Mouse (Mus musculus): Measurements from ENCODE around the gene Hddc3.

DNA sequence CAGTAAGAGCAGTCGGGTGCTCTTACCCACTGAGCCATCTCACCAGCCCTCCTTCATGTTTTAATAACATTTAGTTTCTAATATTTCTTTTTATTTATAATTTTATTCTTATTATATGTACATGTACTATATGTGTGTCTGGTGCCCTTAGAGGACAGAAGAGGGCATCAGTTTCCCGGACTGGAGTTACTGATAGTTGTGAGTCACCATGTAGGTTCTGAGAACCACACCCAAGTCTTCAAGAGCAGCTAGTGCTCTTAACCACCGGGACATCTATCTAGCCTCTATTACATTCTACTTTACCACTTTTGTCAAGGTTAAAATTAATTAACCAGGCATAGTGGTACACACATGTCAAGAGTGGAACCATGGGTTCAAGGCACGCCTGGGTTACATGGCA is 51.7 kb downstream of the Hddc3 start:
- TF ChIP-seq CTCF (IDR thresholded peaks at IDR 0.05; ENCODE audit: borderline replicate concordance, insufficient read depth, low read depth, low read length) (no peak), POLR2A (IDR thresholded peaks at IDR 0.05; ENCODE audit: borderline replicate concordance, insufficient read depth, low read length) (no peak)
